Mouse (Mus musculus) G1E-ER4 (cell line): ENCODE data around the gene Smtnl1. TPM values are rescaled to one million over a fixed set of nuclear protein-coding genes. Genes with fewer than 3 reads are reported as not detected.

Experiments used
- GATA1 ChIP-seq: IDR thresholded peaks from one replicate; pipeline ENCODE4 v1.8.0; 2012; ENCODE audit warnings: low read length, inconsistent platforms
- polyA plus RNA-seq: library from polyadenylated mRNA; stranded (reverse); fragments of >175 nt; gene quantifications from 2 replicates; pipeline ENCODE4 v1.2.3, GENCODE M21; 2012

The Smtnl1 gene
- polyA plus RNA-seq, 1 experiment, result not detected

GRCm38 (mm10) chr2:84811880-84812279, 10.6 kb downstream of the Smtnl1 start:
- peak; percentile 99 for TF ChIP-seq GATA1

GRCm38 (mm10) chr2:84810886-84811577, 11.4 kb downstream of the Smtnl1 start:
- TF ChIP-seq GATA1, result no peak

- no peak for TF ChIP-seq GATA1
Observed at GRCm38 (mm10) chr2:84810526-84810885, 11.9 kb downstream of the Smtnl1 start.

- no peak for TF ChIP-seq GATA1
Observed at GRCm38 (mm10) chr2:84809330-84809729, 13.1 kb downstream of the Smtnl1 start.

GRCm38 (mm10) chr2:84806546-84806945, 15.9 kb downstream of the Smtnl1 start:
- no peak for TF ChIP-seq GATA1

GRCm38 (mm10) chr2:84803963-84804362, 18.5 kb downstream of the Smtnl1 start:
- TF ChIP-seq GATA1, result no peak

- TF ChIP-seq GATA1, result no peak
Observed at GRCm38 (mm10) chr2:84800304-84800703, 22.1 kb downstream of the Smtnl1 start.

GRCm38 (mm10) chr2:84799041-84799561, 23.4 kb downstream of the Smtnl1 start:
- TF ChIP-seq GATA1, result no peak

GRCm38 (mm10) chr2:84798493-84798921, 23.9 kb downstream of the Smtnl1 start, which contains the start of gene Ube2l6:
Gene Ube2l6 (plus strand): TSS chr2:84798828.
- peak; percentile 45 for TF ChIP-seq GATA1

- no peak for TF ChIP-seq GATA1
Observed at GRCm38 (mm10) chr2:84797833-84798492, 24.5 kb downstream of the Smtnl1 start.

GRCm38 (mm10) chr2:84793871-84794270, 28.6 kb downstream of the Smtnl1 start:
- no peak for TF ChIP-seq GATA1

- TF ChIP-seq GATA1, result no peak
Observed at GRCm38 (mm10) chr2:84793154-84793553, 29.3 kb downstream of the Smtnl1 start.

GRCm38 (mm10) chr2:84792516-84792915, 29.9 kb downstream of the Smtnl1 start:
- no peak for TF ChIP-seq GATA1

GRCm38 (mm10) chr2:84790418-84790817, 32.0 kb downstream of the Smtnl1 start:
- TF ChIP-seq GATA1, result no peak

GRCm38 (mm10) chr2:84788316-84788715, 34.1 kb downstream of the Smtnl1 start:
- no peak for TF ChIP-seq GATA1

- no peak for TF ChIP-seq GATA1
Observed at GRCm38 (mm10) chr2:84783840-84784566, 38.4 kb downstream of the Smtnl1 start.
